Mouse (Mus musculus): ENCODE data around the gene Tbx4.

Gene Tbx4

GRCm38 (mm10) chr11:85910133-85910532, 23.9 kb downstream of the Tbx4 start:
- DNase-seq (ENCODE audit: low spot score), result no peak

GRCm38 (mm10) chr11:85913506-85913905, 27.3 kb downstream of the Tbx4 start:
- no peak for DNase-seq (ENCODE audit: low spot score)

GRCm38 (mm10) chr11:85917091-85917992, 31.1 kb downstream of the Tbx4 start:
- no peak for DNase-seq (ENCODE audit: low spot score)

- DNase-seq (ENCODE audit: low spot score), result peak; percentile 34
Measured at GRCm38 (mm10) chr11:85917993-85918325, 31.7 kb downstream of the Tbx4 start.

- no peak for DNase-seq (ENCODE audit: low spot score)
Measured at GRCm38 (mm10) chr11:85918388-85918940, 32.2 kb downstream of the Tbx4 start.

GRCm38 (mm10) chr11:85925294-85925743, 39.1 kb downstream of the Tbx4 start:
- DNase-seq (ENCODE audit: low spot score), result no peak

- no peak for DNase-seq (ENCODE audit: low spot score)
Measured at GRCm38 (mm10) chr11:85926287-85926764, 40.1 kb downstream of the Tbx4 start.

- no peak for DNase-seq (ENCODE audit: low spot score)
Measured at GRCm38 (mm10) chr11:85928106-85928505, 41.9 kb downstream of the Tbx4 start.

GRCm38 (mm10) chr11:85929651-85930050, 43.4 kb downstream of the Tbx4 start:
- DNase-seq (ENCODE audit: low spot score), result no peak

- no peak for DNase-seq (ENCODE audit: low spot score)
Measured at GRCm38 (mm10) chr11:85941785-85942570, 55.8 kb downstream of the Tbx4 start.

GRCm38 (mm10) chr11:85948765-85949164, 62.5 kb downstream of the Tbx4 start:
- no peak for DNase-seq (ENCODE audit: low spot score)

- no peak for DNase-seq (ENCODE audit: low spot score)
Measured at GRCm38 (mm10) chr11:85949749-85950148, 63.5 kb downstream of the Tbx4 start.

- no peak for DNase-seq (ENCODE audit: low spot score)
Measured at GRCm38 (mm10) chr11:85952538-85952937, 66.3 kb downstream of the Tbx4 start.

GRCm38 (mm10) chr11:85955611-85956010, 69.4 kb downstream of the Tbx4 start:
- no peak for DNase-seq (ENCODE audit: low spot score)

- no peak for DNase-seq (ENCODE audit: low spot score)
Measured at GRCm38 (mm10) chr11:85956422-85956821, 70.2 kb downstream of the Tbx4 start.

- no peak for DNase-seq (ENCODE audit: low spot score)
Measured at GRCm38 (mm10) chr11:85956950-85957778, 70.9 kb downstream of the Tbx4 start.

- no peak for DNase-seq (ENCODE audit: low spot score)
Measured at GRCm38 (mm10) chr11:85959837-85960236, 73.6 kb downstream of the Tbx4 start.

- no peak for DNase-seq (ENCODE audit: low spot score)
Measured at GRCm38 (mm10) chr11:85960273-85960672, 74.1 kb downstream of the Tbx4 start.

GRCm38 (mm10) chr11:85961498-85961897, 75.3 kb downstream of the Tbx4 start:
- no peak for DNase-seq (ENCODE audit: low spot score)
